In the genomic region with DNA sequence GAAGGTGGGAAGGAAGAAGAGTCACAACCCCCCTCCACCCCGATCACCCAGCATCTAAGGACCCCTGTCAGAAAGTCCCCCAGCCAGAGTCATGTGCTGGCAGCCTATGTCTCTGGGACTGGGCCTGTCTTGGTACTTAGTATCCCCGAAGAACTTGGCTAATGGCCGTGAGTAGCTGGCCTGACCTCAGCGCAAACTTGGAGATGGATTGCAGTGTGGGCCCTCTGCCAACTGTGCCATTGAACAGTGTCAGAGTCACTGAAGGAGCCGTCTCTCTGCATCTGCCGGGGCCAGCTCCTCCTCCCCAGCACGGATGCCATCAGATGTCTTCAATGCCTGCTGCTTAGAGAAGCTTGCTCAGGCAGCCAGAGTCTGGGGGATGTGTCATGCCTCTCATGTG, we compare ENCODE assay signal across 9 mouse cellular contexts. TPM values are rescaled to one million over a fixed set of nuclear protein-coding genes. Genes with fewer than 3 reads are reported as not detected.
A peak's percentile ranks its signal among the peaks of the same experiment; 100 is the strongest.
DNase-seq lines count a peak whose midpoint lies in the region; ATAC-seq and TF ChIP-seq lines count a peak whose summit lies in the region.
"Had no signal": no experiment of that assay in that cellular context is flagged by ENCODE, and none has a peak within 500 bp of the region (broad histone marks: within the 10 kb centered on the region; RNA-seq: fewer than 3 reads in every experiment).

No protein-coding gene starts in this region.

- H3K9me3 ChIP-seq in hindbrain, embryonic 12.5 days (replicated peaks) = no peaks in the 10 kb centered on the region
- H3K9me3 ChIP-seq in hindbrain, embryonic 11.5 days (ENCODE audit: control insufficient read depth, low read length) = no peaks in the 10 kb centered on the region
- H3K9me3 ChIP-seq in forebrain, embryonic 16.5 days (ENCODE audit: control insufficient read depth, low read length) = no peaks in the 10 kb centered on the region
- H3K9me3 ChIP-seq: embryonic facial prominence, embryonic 12.5 days had no signal

- no peak overlapping the region for H3K9ac ChIP-seq in hindbrain, embryonic 12.5 days
- H3K9ac ChIP-seq in hindbrain, embryonic 11.5 days (ENCODE audit: low read depth, low read length) = no peak overlapping the region
- H3K9ac ChIP-seq in forebrain, embryonic 16.5 days (replicated peaks; ENCODE audit: low read depth, low read length) = no peak overlapping the region
- H3K9ac ChIP-seq: embryonic facial prominence, embryonic 12.5 days had no signal

- H3K27ac ChIP-seq in hindbrain, embryonic 12.5 days = no peak overlapping the region
- no peak overlapping the region for H3K27ac ChIP-seq in hindbrain, embryonic 11.5 days (ENCODE audit: low read depth, low read length)
- H3K27ac ChIP-seq in forebrain, embryonic 16.5 days (ENCODE audit: low read length) = peak overlapping the region; percentile 42; the same call in 1 of the 2 replicates
- H3K27ac ChIP-seq in olfactory bulb, adult 2 months (ENCODE audit: insufficient read depth, low read depth, low read length) = peak overlapping the region; percentile 32
- H3K27ac ChIP-seq: embryonic facial prominence, embryonic 12.5 days had no signal

- no peak for TF ChIP-seq POLR2A in olfactory bulb, adult 2 months (IDR thresholded peaks at IDR 0.05; ENCODE audit: insufficient read depth, low read depth, low read length)

- peaks cover 5% of the 10 kb centered on the region; the same call in 1 of the 2 replicates for H3K4me1 ChIP-seq in hindbrain, embryonic 12.5 days
- H3K4me1 ChIP-seq in hindbrain, embryonic 11.5 days (replicated peaks; ENCODE audit: control insufficient read depth, insufficient read depth, low read length) = no peaks in the 10 kb centered on the region
- peaks cover 15% of the 10 kb centered on the region for H3K4me1 ChIP-seq in forebrain, embryonic 16.5 days (replicated peaks; ENCODE audit: control insufficient read depth, insufficient read depth, low read length)
- H3K4me1 ChIP-seq in olfactory bulb, adult 2 months (ENCODE audit: control insufficient read depth, insufficient read depth, low read length) = peaks cover 6% of the 10 kb centered on the region
- H3K4me1 ChIP-seq: embryonic facial prominence, embryonic 12.5 days had no signal

- TF ChIP-seq CTCF in olfactory bulb, adult 2 months (IDR thresholded peaks at IDR 0.05; ENCODE audit: insufficient read depth, low read depth, low read length) = no peak

- no peak overlapping the region for H3K4me3 ChIP-seq in hindbrain, embryonic 12.5 days
- H3K4me3 ChIP-seq in hindbrain, embryonic 11.5 days (ENCODE audit: low read depth, low read length) = no peak overlapping the region
- H3K4me3 ChIP-seq in forebrain, embryonic 16.5 days (replicated peaks; ENCODE audit: low read length) = peak overlapping the region; percentile 19
- peak overlapping the region; percentile 14; the same call in 1 of the 2 replicates for H3K4me3 ChIP-seq in olfactory bulb, adult 2 months (ENCODE audit: insufficient read depth, low read depth, low read length)
- H3K4me3 ChIP-seq: embryonic facial prominence, embryonic 12.5 days had no signal

- no peaks in the 10 kb centered on the region for H3K27me3 ChIP-seq in hindbrain, embryonic 12.5 days
- no peaks in the 10 kb centered on the region for H3K27me3 ChIP-seq in hindbrain, embryonic 11.5 days (ENCODE audit: control insufficient read depth, insufficient read depth, low read length)
- H3K27me3 ChIP-seq in forebrain, embryonic 16.5 days (replicated peaks; ENCODE audit: control insufficient read depth, insufficient read depth, low read length) = no peaks in the 10 kb centered on the region

- ATAC-seq in hindbrain, embryonic 12.5 days (ENCODE audit: low FRiP score) = peak; percentile 83
- no peak for ATAC-seq in hindbrain, embryonic 11.5 days (ENCODE audit: low FRiP score)
- ATAC-seq in forebrain, embryonic 16.5 days = peak; percentile 82

- H3K36me3 ChIP-seq in hindbrain, embryonic 12.5 days = no peaks in the 10 kb centered on the region
- H3K36me3 ChIP-seq in hindbrain, embryonic 11.5 days (ENCODE audit: control insufficient read depth, insufficient read depth, low read length) = no peaks in the 10 kb centered on the region
- H3K36me3 ChIP-seq in forebrain, embryonic 16.5 days (ENCODE audit: control insufficient read depth, insufficient read depth) = no peaks in the 10 kb centered on the region
- H3K36me3 ChIP-seq: embryonic facial prominence, embryonic 12.5 days had no signal

- H3K4me2 ChIP-seq in hindbrain, embryonic 12.5 days (replicated peaks) = no peak overlapping the region
- no peak overlapping the region for H3K4me2 ChIP-seq in hindbrain, embryonic 11.5 days (replicated peaks; ENCODE audit: low read depth, low read length)
- peak overlapping the region; percentile 37 for H3K4me2 ChIP-seq in forebrain, embryonic 16.5 days (ENCODE audit: low read length)
- H3K4me2 ChIP-seq: embryonic facial prominence, embryonic 12.5 days had no signal

- DNase-seq in hindbrain, embryonic 11.5 days (ENCODE audit: low spot score) = no peak
- DNase-seq in adrenal gland, adult 2 months = peak; percentile 91
- peak; percentile 62 for DNase-seq in heart, postnatal 4 days
- DNase-seq in left cerebral cortex, postnatal 14 days (ENCODE audit: low spot score in 2 of 2) = peak; percentile 62 to 66
- DNase-seq in embryo, embryonic 10 days (ENCODE audit: low spot score) = no peak

- WGBS in hindbrain, embryonic 12.5 days = 56% methylated on average over 7 of the region's 7 CpGs
- 79% methylated on average over 7 of the region's 7 CpGs for WGBS in hindbrain, embryonic 11.5 days
- WGBS in forebrain, embryonic 16.5 days = 29% methylated on average over 7 of the region's 7 CpGs
- WGBS in olfactory bulb, adult 2 months = 14% methylated on average over 7 of the region's 7 CpGs

- intact Hi-C loops in left cerebral cortex, postnatal 14 days (cut with DNase I) = no loop called here

RNA-seq across cellular contexts. Expression of gene Ppm1l, which starts 26.4 kb away (rescaled TPM):
- polyA plus RNA-seq in hindbrain, embryonic 12.5 days (2016; fragmentation: Nextera tagmentation; extraction: Ambion mirVana) = 23.3 and 26.9 TPM in 2 replicates
- 17.1 and 17.2 TPM in 2 replicates for polyA plus RNA-seq in hindbrain, embryonic 11.5 days (2014; fragmentation: Nextera tagmentation; extraction: Ambion mirVana)
- total RNA-seq in adrenal gland, adult 2 months (2021) = 10 to 100 TPM; 12.2 to 13.5 TPM
- polyA plus RNA-seq in adrenal gland, adult 2 months (2012; rRNA removed) = 2.4 and 3.1 TPM in 2 replicates
- 24.4 and 27.8 TPM in 2 replicates for polyA plus RNA-seq in forebrain, embryonic 16.5 days (2015; fragmentation: Nextera tagmentation; extraction: Ambion mirVana)
- total RNA-seq in heart, postnatal 4 days (2021) = 10 to 100 TPM; 23.0 to 26.1 TPM
- total RNA-seq in left cerebral cortex, postnatal 14 days (2021) = 10 to 100 TPM; 78.5 to 82.1 TPM
- polyA plus RNA-seq in olfactory bulb, adult 2 months (2012; ENCODE audit: insufficient read depth, insufficient read length, low replicate concordance, missing spikeins) = not detected in 2 replicates

Comparison
In these comparisons a context has a peak if more than half of its experiments do, and no peak if none do; other contexts are left out.
1. H3K27ac ChIP-seq: peak in forebrain, embryonic 16.5 days (single experiment) and olfactory bulb, adult 2 months (single experiment); none in hindbrain, embryonic 12.5 days (single experiment) and hindbrain, embryonic 11.5 days (single experiment).
2. H3K4me3 ChIP-seq: peak in forebrain, embryonic 16.5 days (single experiment) and olfactory bulb, adult 2 months (single experiment); none in hindbrain, embryonic 12.5 days (single experiment) and hindbrain, embryonic 11.5 days (single experiment).
3. DNase-seq: peak in adrenal gland, adult 2 months (single experiment), heart, postnatal 4 days (single experiment) and left cerebral cortex, postnatal 14 days (2 of 2); none in hindbrain, embryonic 11.5 days (single experiment) and embryo, embryonic 10 days (single experiment).